Mouse (Mus musculus) cerebellum, adult 2 months (tissue): ENCODE measurements at regions not wholly inside any gene's neighbourhood (a gene's known extent, or its start where the extent isn't known, plus 50 kb on each side); places are given as distances from the start of the nearest gene placed in this dataset.

Source experiments
- CTCF ChIP-seq: fragments of 200-500 bp; IDR thresholded peaks from 2 replicates; pipeline ENCODE4 v1.5.1; 2011; ENCODE audit warnings: low read depth, mild to moderate bottlenecking, control low read depth, low read length, moderate library complexity, borderline replicate concordance; ENCODE audit not compliant: insufficient read depth
- POLR2A ChIP-seq: fragments of 200-500 bp; IDR thresholded peaks from 2 replicates; pipeline ENCODE4 v1.6.1; 2011; ENCODE audit warnings: low read length, control low read depth, borderline replicate concordance; ENCODE audit not compliant: insufficient read depth

GRCm38 (mm10) chr7:73153668-73154067 is 221.6 kb upstream of the Rgma start:
- TF ChIP-seq CTCF (no peak), POLR2A (no peak)
